Mouse (Mus musculus) cerebellum, adult 2 months (tissue): ENCODE data around the gene Cherp. TPM values are rescaled to one million over a fixed set of nuclear protein-coding genes. Genes with fewer than 3 reads are reported as not detected.

Experiments
- DNase-seq, 2 experiments: peaks; one replicate each; pipeline ENCODE4 v3.0.0; 2021
- H3K27ac ChIP-seq: fragments of 200-500 bp; 2 replicates; pipeline ENCODE4 v1.5.1; 2012; ENCODE audit warnings: low read length, control low read depth, inconsistent platforms; ENCODE audit not compliant: insufficient read depth
- H3K27me3 ChIP-seq: fragments of 200-500 bp; 2 replicates; pipeline ENCODE4 v1.6.1; 2012; ENCODE audit warnings: inconsistent platforms, mild to moderate bottlenecking, low read length, moderate library complexity; ENCODE audit not compliant: control insufficient read depth, insufficient read depth
- H3K4me1 ChIP-seq: fragments of 200-500 bp; 2 replicates; pipeline ENCODE4 v1.6.1; 2011; ENCODE audit warnings: low read length; ENCODE audit not compliant: control insufficient read depth, insufficient read depth
- H3K4me3 ChIP-seq: fragments of 200-500 bp; replicated peaks from 2 replicates; pipeline ENCODE3; 2011; ENCODE audit warnings: mild to moderate bottlenecking, low read depth, low read length, control low read depth; ENCODE audit not compliant: insufficient read depth
- CTCF ChIP-seq: fragments of 200-500 bp; IDR thresholded peaks from 2 replicates; pipeline ENCODE4 v1.5.1; 2011; ENCODE audit warnings: low read depth, mild to moderate bottlenecking, control low read depth, low read length, moderate library complexity, borderline replicate concordance; ENCODE audit not compliant: insufficient read depth
- POLR2A ChIP-seq: fragments of 200-500 bp; IDR thresholded peaks from 2 replicates; pipeline ENCODE4 v1.6.1; 2011; ENCODE audit warnings: low read length, control low read depth, borderline replicate concordance; ENCODE audit not compliant: insufficient read depth
- WGBS: fragments of 180-500 bp; shearing (Covaris S2); methylation state at CpG from one replicate; pipeline ENCODE4 v1.1.7; 2018; 5-methylcytosine and 5-hydroxymethylcytosine counted together
- polyA plus RNA-seq: library from polyadenylated mRNA; depleted of rRNA; stranded (reverse); fragments of >200 nt; gene quantifications from 2 replicates; pipeline ENCODE4 v1.2.3, GENCODE M21; 2012

Gene Cherp
- polyA plus RNA-seq, 1 experiment, result 54.5 TPM

GRCm38 (mm10) chr8:72504137-72504536 lies 29.1 kb upstream of the Cherp start:
- Histone ChIP-seq H3K27me3 (no peaks in the 10 kb centered on the region), H3K4me3 (no peak overlapping the region), H3K27ac (peak overlapping the region; percentile 34; the same call in 1 of the 2 replicates), H3K4me1 (peaks cover 73% of the 10 kb centered on the region)
- TF ChIP-seq POLR2A (no peak), CTCF (no peak)
- peak; percentile 79 to 94 for DNase-seq

GRCm38 (mm10) chr8:72500521-72500931 lies 25.5 kb upstream of the Cherp start:
- TF ChIP-seq CTCF, result no peak
- Histone ChIP-seq H3K27ac (peak overlapping the region; percentile 64), H3K4me1 (peaks cover 84% of the 10 kb centered on the region), H3K27me3 (no peaks in the 10 kb centered on the region), H3K4me3 (no peak overlapping the region)
- DNase-seq, result peak; percentile 85 to 93
- WGBS, result 14% methylated on average over 1 of the region's 1 CpGs

GRCm38 (mm10) chr8:72499521-72500284 lies 24.7 kb upstream of the Cherp start:
- WGBS, result 87% methylated on average over 2 of the region's 2 CpGs
- Histone ChIP-seq H3K27me3 (no peaks in the 10 kb centered on the region), H3K4me1 (peaks cover 85% of the 10 kb centered on the region), H3K27ac (peak overlapping the region; percentile 64; the same call in 1 of the 2 replicates), H3K4me3 (no peak overlapping the region)
- DNase-seq, result no peak
- no peak for TF ChIP-seq POLR2A
- TF ChIP-seq CTCF, result no peak

GRCm38 (mm10) chr8:72498527-72498926 lies 23.5 kb upstream of the Cherp start:
- TF ChIP-seq CTCF, result no peak
- TF ChIP-seq POLR2A, result no peak
- 83% methylated on average over 4 of the region's 4 CpGs for WGBS

GRCm38 (mm10) chr8:72497911-72498310 lies 22.9 kb upstream of the Cherp start:
- TF ChIP-seq CTCF (no peak), POLR2A (no peak)
- WGBS, result 14% methylated on average over 1 of the region's 1 CpGs
- Histone ChIP-seq H3K4me3 (no peak overlapping the region), H3K4me1 (peaks cover 68% of the 10 kb centered on the region), H3K27me3 (no peaks in the 10 kb centered on the region), H3K27ac (no peak overlapping the region)
- DNase-seq, result no peak

More at GRCm38 (mm10) chr8:72498527-72498926, 23.5 kb upstream of the Cherp start:
- no peak overlapping the region for H3K4me3 ChIP-seq
- no peak for DNase-seq
- H3K27ac ChIP-seq, result no peak overlapping the region
- no peaks in the 10 kb centered on the region for H3K27me3 ChIP-seq
- peaks cover 74% of the 10 kb centered on the region for H3K4me1 ChIP-seq

GRCm38 (mm10) chr8:72496217-72496616 lies 21.2 kb upstream of the Cherp start:
- WGBS, result 73% methylated on average over 19 of the region's 19 CpGs
- no peak overlapping the region for H3K4me3 ChIP-seq
- H3K4me1 ChIP-seq, result peaks cover 57% of the 10 kb centered on the region
- H3K27me3 ChIP-seq, result no peaks in the 10 kb centered on the region
- no peak overlapping the region for H3K27ac ChIP-seq
- TF ChIP-seq POLR2A (no peak), CTCF (no peak)
- DNase-seq, result no peak

GRCm38 (mm10) chr8:72495411-72496111 lies 20.5 kb upstream of the Cherp start:
- H3K4me3 ChIP-seq, result no peak overlapping the region
- peaks cover 51% of the 10 kb centered on the region for H3K4me1 ChIP-seq
- DNase-seq, result peak in 1 of 2 experiments; percentile 40
- no peak for TF ChIP-seq POLR2A
- TF ChIP-seq CTCF, result no peak
- H3K27ac ChIP-seq, result no peak overlapping the region
- 47% methylated on average over 23 of the region's 23 CpGs for WGBS
- no peaks in the 10 kb centered on the region for H3K27me3 ChIP-seq

- no peak for TF ChIP-seq CTCF
- no peak for TF ChIP-seq POLR2A
- peaks cover 36% of the 10 kb centered on the region for H3K4me1 ChIP-seq
- 11% methylated on average over 8 of the region's 8 CpGs for WGBS
- H3K4me3 ChIP-seq, result peak overlapping the region; percentile 63
- no peaks in the 10 kb centered on the region for H3K27me3 ChIP-seq
- H3K27ac ChIP-seq, result no peak overlapping the region
- DNase-seq, result peak in 1 of 2 experiments; percentile 18
Measured at GRCm38 (mm10) chr8:72493381-72493780, 18.4 kb upstream of the Cherp start.
